Mouse (Mus musculus) CH12.LX (cell line): ENCODE results near the gene Pigo. TPM values are rescaled to one million over a fixed set of nuclear protein-coding genes. Genes with fewer than 3 reads are reported as not detected.

Experiments used
- DNase-seq: peaks from one replicate; pipeline ENCODE4 v3.0.0-alpha.2; 2013; ENCODE audit errors: extremely low read depth
- H3K27ac ChIP-seq: 2 replicates; pipeline ENCODE4 v1.5.1; 2012; ENCODE audit warnings: low read depth, mild to moderate bottlenecking, control low read depth, moderate library complexity; ENCODE audit not compliant: insufficient read depth
- H3K27me3 ChIP-seq: replicated peaks from 2 replicates; pipeline ENCODE3; 2012; ENCODE audit warnings: inconsistent platforms
- H3K36me3 ChIP-seq, 2 experiments: replicated peaks in 1 of 2; 2 replicates each; pipeline versions ENCODE3 to v1.6.1; 2012; ENCODE audit warnings: inconsistent platforms in 1 of 2, low read length in 1 of 2, mild to moderate bottlenecking in 1 of 2, mixed read lengths in 1 of 2, moderate library complexity in 1 of 2; ENCODE audit not compliant: control insufficient read depth in 1 of 2, insufficient read depth in 1 of 2
- H3K4me1 ChIP-seq, 2 experiments: 2 replicates each; pipeline ENCODE4 v1.6.1; 2012; ENCODE audit warnings: inconsistent platforms in 1 of 2, moderate library complexity in 1 of 2; ENCODE audit not compliant: insufficient read depth in 2 of 2, control insufficient read depth in 1 of 2
- H3K4me2 ChIP-seq: 2 replicates; pipeline ENCODE4 v1.6.1; 2012; ENCODE audit warnings: low read depth, mild to moderate bottlenecking, control low read depth; ENCODE audit not compliant: poor library complexity, insufficient read depth, severe bottlenecking
- H3K4me3 ChIP-seq, 3 experiments: fragments of 150-350 bp in 1 of 3; sonication (generic) in 1 of 3; replicated peaks in 1 of 3; 2 replicates each; pipeline versions ENCODE3 to v1.5.1; 2011 to 2012; ENCODE audit warnings: low read depth in 2 of 3, low read length in 2 of 3, mild to moderate bottlenecking in 2 of 3, moderate library complexity in 2 of 3, control low read depth in 1 of 3, improper control_type of control experiment in 1 of 3, inconsistent platforms in 1 of 3, mixed read lengths in 1 of 3; ENCODE audit not compliant: poor library complexity in 1 of 3
- H3K79me2 ChIP-seq: replicated peaks from 2 replicates; pipeline ENCODE4 v1.6.1; 2012; ENCODE audit warnings: mild to moderate bottlenecking, moderate library complexity; ENCODE audit not compliant: control insufficient read depth, poor library complexity, insufficient read depth, severe bottlenecking; ENCODE audit errors: extremely low read depth
- H3K9ac ChIP-seq: 2 replicates; pipeline ENCODE4 v1.6.1; 2012; ENCODE audit warnings: low read depth, mild to moderate bottlenecking, control low read depth, moderate library complexity; ENCODE audit not compliant: insufficient read depth
- H3K9me3 ChIP-seq: replicated peaks from 2 replicates; pipeline ENCODE3; 2012; ENCODE audit warnings: low read length, inconsistent platforms, mixed read lengths
- BHLHE40 ChIP-seq: IDR thresholded peaks from 2 replicates; pipeline ENCODE4 v1.6.1; 2011; ENCODE audit warnings: mild to moderate bottlenecking, low read depth, low read length, improper control_type of control experiment
- CTCF ChIP-seq, 2 experiments: IDR thresholded peaks in 1 of 2; conservative IDR thresholded peaks in 1 of 2; 2 replicates each; pipeline ENCODE4 v1.5.1; 2011 to 2012; ENCODE audit warnings: low read depth in 2 of 2, low read length in 2 of 2, improper control_type of control experiment in 1 of 2, inconsistent platforms in 1 of 2, mild to moderate bottlenecking in 1 of 2, moderate library complexity in 1 of 2
- E2F4 ChIP-seq: IDR thresholded peaks from 2 replicates; pipeline ENCODE4 v1.6.1; 2011; ENCODE audit warnings: low read depth, low read length, improper control_type of control experiment; ENCODE audit not compliant: insufficient replicate concordance
- EP300 ChIP-seq: IDR thresholded peaks from 2 replicates; pipeline ENCODE4 v1.6.1; 2011; ENCODE audit warnings: low read length, improper control_type of control experiment
- HCFC1 ChIP-seq: IDR thresholded peaks from 2 replicates; pipeline ENCODE4 v1.6.1; 2012; ENCODE audit warnings: low read depth, mild to moderate bottlenecking, inconsistent platforms, low read length, improper control_type of control experiment
- IRF4 ChIP-seq: IDR thresholded peaks from 2 replicates; pipeline ENCODE4 v1.6.1; 2014; ENCODE audit warnings: low read depth, mild to moderate bottlenecking, inconsistent platforms, low read length, improper control_type of control experiment
- JUN ChIP-seq: IDR thresholded peaks from 2 replicates; pipeline ENCODE4 v1.6.1; 2011; ENCODE audit warnings: low read depth, mild to moderate bottlenecking, low read length, improper control_type of control experiment, moderate library complexity; ENCODE audit not compliant: insufficient read depth
- KAT2A ChIP-seq: IDR thresholded peaks from 2 replicates; pipeline ENCODE4 v1.6.1; 2012; ENCODE audit warnings: low read length, improper control_type of control experiment, inconsistent platforms; ENCODE audit not compliant: insufficient replicate concordance
- NRF1 ChIP-seq: IDR thresholded peaks from 2 replicates; pipeline ENCODE4 v1.6.1; 2014; ENCODE audit warnings: low read depth, mild to moderate bottlenecking, inconsistent platforms, low read length, improper control_type of control experiment, moderate library complexity
- TBP ChIP-seq: conservative IDR thresholded peaks from 2 replicates; pipeline ENCODE4 v1.6.1; 2011; ENCODE audit warnings: low read depth, low read length, improper control_type of control experiment
- USF2 ChIP-seq: conservative IDR thresholded peaks from 2 replicates; pipeline ENCODE4 v1.6.1; 2011; ENCODE audit warnings: low read depth, low read length, improper control_type of control experiment
- ZKSCAN1 ChIP-seq: IDR thresholded peaks from 2 replicates; pipeline ENCODE4 v1.6.1; 2012; ENCODE audit warnings: low read depth, inconsistent platforms, low read length, improper control_type of control experiment, borderline replicate concordance
- ZNF384 ChIP-seq: IDR thresholded peaks from 2 replicates; pipeline ENCODE4 v1.6.1; 2012; ENCODE audit warnings: low read depth, low read length, improper control_type of control experiment, inconsistent platforms
- dilution Hi-C: fragments of 300-500 bp; cut with MboI; formaldehyde crosslinking; loops from 2 replicates; pipeline ENCODE4 v1.14.3; 2020; ENCODE audit warnings: low sequenced_read_pairs; ENCODE audit not compliant: extremely low pct_unique_long_range_greater_than_20kb, extremely low pct_ligation_motif_present
- in situ Hi-C: fragments of 300-500 bp; cut with MboI; formaldehyde crosslinking; loops from 3 replicates; pipeline ENCODE4 v1.14.3; 2019; ENCODE audit warnings: low sequenced_read_pairs, low pct_ligation_motif_present, low pct_unique_long_range_greater_than_20kb, mixed read lengths
- polyA plus RNA-seq: library from polyadenylated mRNA; unstranded; fragments of >175 nt; gene quantifications from 2 replicates; pipeline ENCODE4 v1.2.1, GENCODE M21; 2012; ENCODE audit warnings: low read depth; ENCODE audit not compliant: insufficient read length
- total RNA-seq, 2 experiments: library from RNA; depleted of rRNA; stranded (reverse); fragments of 300-350 nt in 1 of 2; fragments of >200 nt in 1 of 2; gene quantifications; 2 replicates each; pipeline ENCODE4 v1.2.3; 2012 to 2014

The Pigo gene
- total and polyA plus RNA-seq, 3 experiments, result 8.0 to 19.4 (median 18.7) TPM

GRCm38 (mm10) chr4:43038567-43039495 lies 13.2 kb upstream of the Pigo start:
- Histone ChIP-seq H3K9ac (peak overlapping the region; percentile 69; the same call in 1 of the 2 replicates), H3K27me3 (no peaks in the 10 kb centered on the region), H3K9me3 (no peaks in the 10 kb centered on the region), H3K79me2 (no peaks in the 10 kb centered on the region), H3K36me3 (peaks cover 1 to 30% of the 10 kb centered on the region in 2 experiments), H3K27ac (no peak overlapping the region), H3K4me1 (peaks cover 11 to 67% of the 10 kb centered on the region in 2 experiments), H3K4me2 (peak overlapping the region; percentile 66), H3K4me3 (peak overlapping the region; percentile 49 to 84 (median 58))
- in situ Hi-C loops, result no loop called here
- dilution Hi-C loops, result no loop called here
- DNase-seq, result no peak
- no peak for TF ChIP-seq JUN
- peak; percentile 62 for TF ChIP-seq ZNF384
- no peak for TF ChIP-seq ZKSCAN1
- peak; percentile 50; the same call in 1 of the 2 replicates for TF ChIP-seq HCFC1

DNA sequence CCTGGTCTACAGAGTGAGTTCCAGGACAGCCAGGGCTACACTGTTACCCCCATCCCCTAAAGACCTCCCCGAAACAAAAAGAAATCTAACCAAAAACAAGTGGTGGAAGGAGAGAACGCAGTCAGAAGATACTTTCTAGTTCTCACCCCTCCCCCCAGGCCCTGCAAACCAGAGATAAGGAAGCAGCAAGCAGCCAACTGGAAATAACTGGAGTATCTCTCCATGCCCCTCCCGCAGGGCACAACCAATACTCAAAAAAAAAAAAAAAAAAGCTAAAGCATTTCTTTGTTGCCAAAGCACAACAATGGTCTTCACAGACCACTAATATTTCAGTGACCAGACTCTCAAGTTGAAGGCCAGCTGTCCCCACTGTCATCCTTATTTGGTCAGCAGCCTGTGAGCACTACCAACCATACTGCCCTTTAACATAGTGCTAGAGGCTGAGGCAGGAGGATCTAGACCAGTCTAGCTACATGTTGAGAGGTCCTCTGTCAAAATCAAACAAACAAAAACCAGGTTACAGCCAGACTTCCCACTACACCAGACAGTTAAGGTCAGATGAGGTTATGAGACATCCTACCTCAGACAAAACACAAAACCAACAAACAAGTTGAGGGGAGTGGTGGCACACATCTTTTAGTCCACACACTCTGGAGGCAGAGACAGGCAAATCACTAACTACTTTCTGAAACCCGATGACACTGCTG lies 12.4 kb upstream of the Pigo start:
- Histone ChIP-seq H3K27me3 (no peaks in the 10 kb centered on the region), H3K79me2 (no peaks in the 10 kb centered on the region), H3K4me3 (no peak overlapping the region), H3K4me2 (no peak overlapping the region; the same call in 1 of the 2 replicates), H3K4me1 (peaks cover 11 to 61% of the 10 kb centered on the region in 2 experiments), H3K27ac (no peak overlapping the region), H3K9ac (no peak overlapping the region), H3K9me3 (no peaks in the 10 kb centered on the region), H3K36me3 (peaks cover 5 to 38% of the 10 kb centered on the region in 2 experiments)
- in situ Hi-C loops (no loop called here), dilution Hi-C loops (no loop called here)
- TF ChIP-seq CTCF (conservative IDR thresholded peaks at IDR 0.05 in 1 of 2, IDR thresholded peaks at IDR 0.05 in 1 of 2; ENCODE audit: low read depth in 2 of 2, low read length in 2 of 2) (no peak), KAT2A (no peak), TBP (no peak), E2F4 (no peak), ZKSCAN1 (no peak), BHLHE40 (no peak), NRF1 (no peak), EP300 (no peak), IRF4 (no peak), USF2 (no peak)
- no peak for DNase-seq
